Mouse (Mus musculus): ENCODE data around the gene Il10. TPM values are rescaled to one million over a fixed set of nuclear protein-coding genes. Genes with fewer than 3 reads are reported as not detected.

The Il10 gene
- total and polyA plus RNA-seq, 3 experiments: 236 to 903 (median 389) TPM

DNA sequence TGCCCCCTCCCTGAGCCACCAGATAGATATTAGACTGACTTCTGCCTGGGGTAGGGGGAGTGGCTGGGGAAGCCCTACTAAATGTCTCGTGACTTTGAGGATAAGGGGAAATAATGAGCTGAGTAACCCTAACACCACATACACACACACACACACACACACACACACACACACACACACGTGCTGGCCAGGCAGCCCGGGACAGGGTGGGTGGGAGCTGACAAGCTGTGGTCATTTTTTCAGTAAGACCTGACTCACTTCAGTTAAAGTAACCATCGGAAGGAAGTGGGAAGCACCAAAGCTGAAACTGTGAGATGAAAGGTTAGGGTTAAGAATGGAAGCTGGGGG, 6.2 kb downstream of the Il10 start (continued):
- TF ChIP-seq BHLHE40 (IDR thresholded peaks at IDR 0.05; ENCODE audit: low read depth, low read length): peak; percentile 98

DNA sequence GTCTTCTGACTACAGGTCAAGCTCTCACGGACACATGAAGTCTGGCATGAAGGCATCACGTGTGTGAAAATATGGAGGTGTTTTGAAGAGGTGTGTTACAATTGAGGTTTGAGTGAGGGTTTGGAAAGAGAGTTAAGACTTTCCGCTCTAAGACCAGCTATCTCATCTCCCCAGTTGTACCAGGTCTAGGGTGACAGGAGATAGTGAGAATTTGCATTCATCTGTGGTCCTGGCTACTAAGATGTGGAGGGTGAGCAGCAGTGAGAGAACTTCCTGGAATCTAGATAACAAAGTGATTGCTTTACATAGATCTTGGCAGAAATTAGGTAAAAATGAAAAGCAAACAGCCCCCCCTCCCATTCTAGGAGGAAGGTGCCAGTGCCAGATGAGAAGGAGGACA, 9.6 kb downstream of the Il10 start:
- H3K4me3 ChIP-seq (replicated peaks in 1 of 3; ENCODE audit: low read depth in 2 of 3, low read length in 2 of 3, poor library complexity in 1 of 3): no peak overlapping the region
- no peaks in the 10 kb centered on the region for H3K9me3 ChIP-seq (replicated peaks; ENCODE audit: low read length)
- H3K4me1 ChIP-seq (ENCODE audit: control insufficient read depth in 1 of 2, insufficient read depth in 2 of 2): peaks cover 13 to 43% of the 10 kb centered on the region in 2 experiments
- no peaks in the 10 kb centered on the region for H3K27me3 ChIP-seq (replicated peaks)
- H3K79me2 ChIP-seq (replicated peaks; ENCODE audit: control insufficient read depth, extremely low read depth, insufficient read depth, poor library complexity, severe bottlenecking): no peaks in the 10 kb centered on the region
- no peak overlapping the region for H3K27ac ChIP-seq (ENCODE audit: insufficient read depth, low read depth)
- TF ChIP-seq TBP (conservative IDR thresholded peaks at IDR 0.05; ENCODE audit: low read depth, low read length) (no peak), BHLHE40 (IDR thresholded peaks at IDR 0.05; ENCODE audit: low read depth, low read length) (peak; percentile 41), ETS1 (conservative IDR thresholded peaks at IDR 0.05; ENCODE audit: low read depth, low read length) (peak; percentile 9; the same call in 1 of the 2 replicates), TCF12 (IDR thresholded peaks at IDR 0.05; ENCODE audit: low read depth, low read length) (no peak)
- peaks cover 7 to 15% of the 10 kb centered on the region in 2 experiments for H3K36me3 ChIP-seq (replicated peaks in 1 of 2; ENCODE audit: control insufficient read depth in 1 of 2, insufficient read depth in 1 of 2, low read length in 1 of 2)
- H3K4me2 ChIP-seq (ENCODE audit: insufficient read depth, low read depth, poor library complexity, severe bottlenecking): no peak overlapping the region
- DNase-seq (ENCODE audit: extremely low read depth): no peak
- in situ Hi-C loops (cut with MboI; ENCODE audit: low pct_ligation_motif_present, low pct_unique_long_range_greater_than_20kb, low sequenced_read_pairs): no loop called here
- dilution Hi-C loops (cut with MboI; ENCODE audit: extremely low pct_ligation_motif_present, extremely low pct_unique_long_range_greater_than_20kb, low sequenced_read_pairs): no loop called here
- H3K9ac ChIP-seq (ENCODE audit: insufficient read depth, low read depth): no peak overlapping the region

DNA sequence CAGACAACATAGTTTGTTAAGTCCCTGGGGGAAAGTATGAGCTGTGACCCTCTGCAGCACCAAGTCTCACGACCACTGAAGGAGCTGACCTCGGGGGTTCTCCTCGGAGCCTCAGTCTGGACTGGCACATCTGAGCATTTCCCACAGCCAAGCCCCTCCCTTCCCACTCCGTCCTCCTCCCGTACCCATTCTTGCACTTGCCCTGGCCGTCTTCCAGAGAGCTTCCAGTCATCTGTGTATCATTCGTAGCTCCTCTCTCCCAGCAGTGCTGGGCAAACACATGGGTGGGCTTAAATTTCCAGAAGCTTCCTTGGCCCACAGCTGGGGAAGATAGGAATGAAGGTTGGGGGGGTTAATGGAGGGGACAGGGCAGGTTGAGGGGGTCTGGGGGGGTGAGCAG, 10.6 kb downstream of the Il10 start:
- in situ Hi-C loops (cut with MboI; ENCODE audit: low pct_ligation_motif_present, low pct_unique_long_range_greater_than_20kb, low sequenced_read_pairs): no loop called here

DNA sequence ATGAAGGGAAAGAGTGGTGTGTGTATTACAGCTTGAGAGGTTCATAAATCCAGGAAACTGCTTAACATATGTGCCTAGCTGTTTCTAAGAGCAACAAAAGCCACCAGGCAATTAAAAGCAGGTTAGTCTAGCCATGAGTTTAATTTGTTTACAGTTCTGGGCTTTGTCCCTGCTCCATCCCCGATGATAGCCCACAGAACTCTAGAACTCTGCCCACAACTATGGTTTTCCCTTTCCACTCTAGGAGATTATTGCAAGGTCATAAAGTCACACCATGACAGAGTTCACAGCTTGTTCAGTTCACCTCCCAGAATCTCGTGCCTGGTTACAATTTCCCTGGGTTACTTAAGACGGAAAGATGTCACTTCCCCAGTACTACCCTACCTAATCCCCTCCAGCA, 11.6 kb downstream of the Il10 start:
- Histone ChIP-seq H3K9ac (ENCODE audit: insufficient read depth, low read depth) (no peak overlapping the region), H3K9me3 (replicated peaks; ENCODE audit: low read length) (no peaks in the 10 kb centered on the region), H3K4me3 (replicated peaks in 1 of 3; ENCODE audit: low read depth in 2 of 3, low read length in 2 of 3, poor library complexity in 1 of 3) (no peak overlapping the region), H3K4me2 (ENCODE audit: insufficient read depth, low read depth, poor library complexity, severe bottlenecking) (no peak overlapping the region), H3K4me1 (ENCODE audit: control insufficient read depth in 1 of 2, insufficient read depth in 2 of 2) (peaks cover 3 to 32% of the 10 kb centered on the region in 2 experiments; a peak in 3 of 4 replicates), H3K36me3 (replicated peaks in 1 of 2; ENCODE audit: control insufficient read depth in 1 of 2, insufficient read depth in 1 of 2, low read length in 1 of 2) (no peaks in the 10 kb centered on the region), H3K27me3 (replicated peaks) (no peaks in the 10 kb centered on the region), H3K27ac (ENCODE audit: insufficient read depth, low read depth) (no peak overlapping the region), H3K79me2 (replicated peaks; ENCODE audit: control insufficient read depth, extremely low read depth, insufficient read depth, poor library complexity, severe bottlenecking) (no peaks in the 10 kb centered on the region)
- TF ChIP-seq USF2 (conservative IDR thresholded peaks at IDR 0.05; ENCODE audit: low read depth, low read length) (no peak), CTCF (conservative IDR thresholded peaks at IDR 0.05 in 1 of 2, IDR thresholded peaks at IDR 0.05 in 1 of 2; ENCODE audit: low read depth in 2 of 2, low read length in 2 of 2) (no peak)
- in situ Hi-C loops (cut with MboI; ENCODE audit: low pct_ligation_motif_present, low pct_unique_long_range_greater_than_20kb, low sequenced_read_pairs): no loop called here
- dilution Hi-C loops (cut with MboI; ENCODE audit: extremely low pct_ligation_motif_present, extremely low pct_unique_long_range_greater_than_20kb, low sequenced_read_pairs): no loop called here
- no peak for DNase-seq (ENCODE audit: extremely low read depth)

More for the DNA sequence above, 10.6 kb downstream of the Il10 start:
- Histone ChIP-seq H3K9ac (ENCODE audit: insufficient read depth, low read depth) (no peak overlapping the region), H3K36me3 (replicated peaks in 1 of 2; ENCODE audit: control insufficient read depth in 1 of 2, insufficient read depth in 1 of 2, low read length in 1 of 2) (peaks cover under 1 to 5% of the 10 kb centered on the region in 2 experiments), H3K9me3 (replicated peaks; ENCODE audit: low read length) (no peaks in the 10 kb centered on the region), H3K4me3 (replicated peaks in 1 of 3; ENCODE audit: low read depth in 2 of 3, low read length in 2 of 3, poor library complexity in 1 of 3) (no peak overlapping the region), H3K4me2 (ENCODE audit: insufficient read depth, low read depth, poor library complexity, severe bottlenecking) (no peak overlapping the region), H3K27me3 (replicated peaks) (no peaks in the 10 kb centered on the region), H3K79me2 (replicated peaks; ENCODE audit: control insufficient read depth, extremely low read depth, insufficient read depth, poor library complexity, severe bottlenecking) (no peaks in the 10 kb centered on the region), H3K27ac (ENCODE audit: insufficient read depth, low read depth) (no peak overlapping the region), H3K4me1 (ENCODE audit: control insufficient read depth in 1 of 2, insufficient read depth in 2 of 2) (peaks cover 9 to 33% of the 10 kb centered on the region in 2 experiments)
- DNase-seq (ENCODE audit: extremely low read depth): no peak
- TF ChIP-seq CHD2 (IDR thresholded peaks at IDR 0.05; ENCODE audit: low read length) (no peak), POLR2AphosphoS2 (IDR thresholded peaks at IDR 0.05; ENCODE audit: low read depth, low read length) (no peak), POLR2A (IDR thresholded peaks at IDR 0.05; ENCODE audit: low read depth, low read length) (no peak), HCFC1 (IDR thresholded peaks at IDR 0.05; ENCODE audit: low read depth, low read length) (no peak), ZMIZ1 (IDR thresholded peaks at IDR 0.05; ENCODE audit: low read depth, low read length) (no peak), UBTF (IDR thresholded peaks at IDR 0.05; ENCODE audit: low read depth, low read length) (no peak), MEF2A (IDR thresholded peaks at IDR 0.05; ENCODE audit: borderline replicate concordance, low read depth, low read length) (no peak), BHLHE40 (IDR thresholded peaks at IDR 0.05; ENCODE audit: low read depth, low read length) (no peak), MAX (IDR thresholded peaks at IDR 0.05; ENCODE audit: low read length) (no peak), SIN3A (IDR thresholded peaks at IDR 0.05; ENCODE audit: low read length) (no peak), KAT2A (IDR thresholded peaks at IDR 0.05; ENCODE audit: insufficient replicate concordance, low read length) (no peak), MYC (IDR thresholded peaks at IDR 0.05; ENCODE audit: low read depth, low read length) (no peak)
- dilution Hi-C loops (cut with MboI; ENCODE audit: extremely low pct_ligation_motif_present, extremely low pct_unique_long_range_greater_than_20kb, low sequenced_read_pairs): no loop called here
